Mouse (Mus musculus): ENCODE data around the gene Uts2r. TPM values are rescaled to one million over a fixed set of nuclear protein-coding genes. Genes with fewer than 3 reads are reported as not detected.
A peak's percentile ranks its signal among the peaks of the same experiment; 100 is the strongest.

The Uts2r gene
- polyA plus RNA-seq, 1 experiment from 2014 or later: 0.10 TPM

- ATAC-seq (ENCODE audit: low FRiP score, low read depth): no peak
- Histone ChIP-seq H3K4me2 (replicated peaks) (no peak overlapping the region), H3K4me1 (no peaks in the 10 kb centered on the region), H3K36me3 (no peaks in the 10 kb centered on the region), H3K9ac (replicated peaks) (no peak overlapping the region), H3K4me3 (no peak overlapping the region), H3K9me3 (no peaks in the 10 kb centered on the region), H3K27ac (replicated peaks) (no peak overlapping the region), H3K27me3 (no peaks in the 10 kb centered on the region)
- 74% methylated on average over 1 of the region's 1 CpGs for WGBS
Observed at GRCm38 (mm10) chr11:121129616-121130015, 30.5 kb upstream of the Uts2r start.

- Histone ChIP-seq H3K27me3 (no peaks in the 10 kb centered on the region), H3K4me1 (0 out of 2 replicates have a peak, but pooled peaks cover 2% of the 10 kb centered on the region), H3K27ac (replicated peaks) (no peak overlapping the region), H3K9me3 (no peaks in the 10 kb centered on the region), H3K4me3 (no peak overlapping the region), H3K36me3 (no peaks in the 10 kb centered on the region), H3K4me2 (replicated peaks) (no peak overlapping the region), H3K9ac (replicated peaks) (no peak overlapping the region)
- ATAC-seq (ENCODE audit: low FRiP score, low read depth): no peak
- 70% methylated on average over 1 of the region's 1 CpGs for WGBS
Observed at GRCm38 (mm10) chr11:121134600-121134999, 25.5 kb upstream of the Uts2r start.

DNA sequence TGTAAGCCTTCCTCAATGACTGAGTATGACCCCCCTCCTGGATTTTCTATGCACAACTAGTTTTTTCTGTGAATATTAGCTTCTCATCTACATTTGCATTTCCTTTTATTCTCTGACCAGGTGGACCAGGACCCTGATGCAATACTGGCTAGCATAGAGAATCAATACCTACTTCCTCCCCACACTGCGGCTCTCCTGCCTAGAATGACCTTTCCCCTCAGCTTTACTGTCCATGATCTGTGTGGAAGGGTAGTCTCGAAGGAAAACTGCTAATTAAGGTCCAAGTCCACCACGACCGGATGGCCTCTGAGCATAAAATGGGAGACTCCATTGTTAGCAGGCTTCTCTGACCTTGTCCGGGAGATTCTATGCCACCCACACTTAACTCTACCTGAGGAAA is 22.4 kb upstream of the Uts2r start:
- no peak for ATAC-seq (ENCODE audit: low FRiP score, low read depth)
- no peak overlapping the region for H3K27ac ChIP-seq (replicated peaks)
- H3K4me3 ChIP-seq: no peak overlapping the region
- no peaks in the 10 kb centered on the region for H3K9me3 ChIP-seq
- 88% methylated on average over 5 of the region's 5 CpGs for WGBS
- H3K27me3 ChIP-seq: no peaks in the 10 kb centered on the region
- H3K36me3 ChIP-seq: no peaks in the 10 kb centered on the region
- H3K9ac ChIP-seq (replicated peaks): no peak overlapping the region
- no peak overlapping the region for H3K4me2 ChIP-seq (replicated peaks)
- H3K4me1 ChIP-seq: 0 out of 2 replicates have a peak, but pooled peaks cover 2% of the 10 kb centered on the region

DNA sequence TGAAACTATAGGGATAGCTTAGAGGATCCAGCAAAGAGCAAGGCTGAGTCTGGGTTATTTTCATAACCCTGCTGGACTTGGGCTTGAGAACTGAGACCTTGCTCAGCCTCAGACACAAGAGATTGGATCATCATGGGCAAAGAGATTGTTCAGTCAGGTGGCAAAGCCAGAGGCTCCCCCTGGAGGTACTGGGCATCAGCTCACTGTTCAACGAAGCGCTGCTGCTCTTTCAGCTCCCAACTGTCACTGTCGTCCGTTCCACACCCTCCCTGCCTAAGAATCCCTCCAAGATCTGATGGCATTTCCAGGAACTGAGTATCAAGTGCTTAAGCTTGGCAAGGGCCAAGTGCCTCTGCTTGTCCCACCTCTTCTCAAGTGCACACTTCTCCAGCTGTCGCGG is 21.3 kb upstream of the Uts2r start:
- no peak for ATAC-seq (ENCODE audit: low FRiP score, low read depth)
- H3K27me3 ChIP-seq: no peaks in the 10 kb centered on the region
- no peaks in the 10 kb centered on the region for H3K36me3 ChIP-seq
- WGBS: 48% methylated on average over 6 of the region's 6 CpGs
- H3K27ac ChIP-seq (replicated peaks): no peak overlapping the region
- H3K4me3 ChIP-seq: no peak overlapping the region
- no peaks in the 10 kb centered on the region for H3K9me3 ChIP-seq
- no peak overlapping the region for H3K4me2 ChIP-seq (replicated peaks)
- no peak overlapping the region for H3K9ac ChIP-seq (replicated peaks)
- 0 out of 2 replicates have a peak, but pooled peaks cover 4% of the 10 kb centered on the region for H3K4me1 ChIP-seq

- Histone ChIP-seq H3K4me1 (0 out of 2 replicates have a peak, but pooled peaks cover 2% of the 10 kb centered on the region), H3K9ac (replicated peaks) (no peak overlapping the region), H3K4me2 (replicated peaks) (no peak overlapping the region), H3K27ac (replicated peaks) (no peak overlapping the region), H3K9me3 (no peaks in the 10 kb centered on the region), H3K27me3 (no peaks in the 10 kb centered on the region), H3K36me3 (no peaks in the 10 kb centered on the region), H3K4me3 (no peak overlapping the region)
- no peak for ATAC-seq (ENCODE audit: low FRiP score, low read depth)
- 80% methylated on average over 9 of the region's 9 CpGs for WGBS
Observed at GRCm38 (mm10) chr11:121143325-121144015, 16.6 kb upstream of the Uts2r start.

GRCm38 (mm10) chr11:121145865-121146264 is 14.2 kb upstream of the Uts2r start, which contains the start of gene Tex19.1:
TSS of gene Tex19.1 (plus strand) at chr11:121146143.
- H3K4me2 ChIP-seq (replicated peaks): no peak within 1 kb of the TSS
- H3K27me3 ChIP-seq: no peaks in the 10 kb centered on the region; the same call in 1 of the 2 replicates
- no peak for ATAC-seq (ENCODE audit: low FRiP score, low read depth)
- no peaks in the 10 kb centered on the region for H3K36me3 ChIP-seq
- WGBS: 88% methylated on average over 22 of the region's 22 CpGs
- no peak within 1 kb of the TSS for H3K27ac ChIP-seq (replicated peaks)
- H3K9me3 ChIP-seq: no peaks in the 10 kb centered on the region
- H3K4me1 ChIP-seq: 0 out of 2 replicates have a peak, but pooled peaks cover 2% of the 10 kb centered on the region
- no peak within 1 kb of the TSS for H3K4me3 ChIP-seq
- H3K9ac ChIP-seq (replicated peaks): no peak within 1 kb of the TSS

DNA sequence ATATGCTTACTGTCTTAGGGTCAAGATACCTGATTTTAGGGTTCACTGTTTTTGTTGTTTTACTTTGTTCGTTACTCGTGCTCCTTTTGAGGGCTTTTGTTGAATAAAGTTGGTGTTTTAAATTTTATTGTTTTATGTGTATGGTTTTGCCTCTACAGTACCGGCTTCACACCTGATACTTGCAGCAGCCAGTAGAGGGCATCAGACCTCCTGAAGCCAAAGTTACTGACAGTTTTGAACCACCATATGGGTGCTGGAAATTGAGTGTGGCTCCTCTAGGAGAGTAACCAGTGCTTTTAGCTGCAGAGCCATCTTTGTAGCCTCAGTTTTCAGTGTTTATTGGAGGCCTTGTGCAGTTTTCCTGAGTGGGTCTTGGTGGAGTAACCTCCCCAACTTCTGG is 11.9 kb upstream of the Uts2r start:
- Histone ChIP-seq H3K27ac (replicated peaks) (no peak overlapping the region), H3K4me3 (no peak overlapping the region), H3K27me3 (no peaks in the 10 kb centered on the region; the same call in 1 of the 2 replicates), H3K36me3 (no peaks in the 10 kb centered on the region), H3K4me1 (0 out of 2 replicates have a peak, but pooled peaks cover 2% of the 10 kb centered on the region), H3K4me2 (replicated peaks) (no peak overlapping the region), H3K9ac (replicated peaks) (no peak overlapping the region), H3K9me3 (no peaks in the 10 kb centered on the region)
- no peak for ATAC-seq (ENCODE audit: low FRiP score, low read depth)
- 84% methylated on average over 3 of the region's 3 CpGs for WGBS

DNA sequence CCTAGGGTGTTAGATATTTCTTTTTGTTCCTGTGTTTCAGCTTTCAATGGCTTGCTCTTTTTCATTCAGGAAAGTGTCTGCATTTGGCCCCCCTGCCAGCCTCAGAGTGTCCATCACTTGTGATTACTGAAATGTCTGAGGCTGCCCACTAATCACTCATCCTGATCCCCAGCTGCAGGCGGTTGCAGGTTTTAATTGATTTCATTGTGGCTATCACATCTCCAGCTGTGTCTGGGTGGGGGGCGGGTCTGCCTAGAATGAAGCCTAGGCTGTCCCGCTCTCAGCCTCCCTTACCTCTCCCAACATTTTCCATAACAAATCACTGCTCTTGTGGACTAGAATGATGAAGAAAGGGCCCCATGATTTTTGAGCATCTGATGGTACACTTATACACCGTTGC is 5.9 kb upstream of the Uts2r start:
- H3K9me3 ChIP-seq: no peaks in the 10 kb centered on the region
- H3K4me1 ChIP-seq: peaks cover 20% of the 10 kb centered on the region
- no peak overlapping the region for H3K27ac ChIP-seq (replicated peaks)
- no peak overlapping the region for H3K4me2 ChIP-seq (replicated peaks)
- H3K9ac ChIP-seq (replicated peaks): no peak overlapping the region
- 10% methylated on average over 4 of the region's 4 CpGs for WGBS
- H3K27me3 ChIP-seq: peaks cover 36% of the 10 kb centered on the region
- H3K4me3 ChIP-seq: no peak overlapping the region
- H3K36me3 ChIP-seq: no peaks in the 10 kb centered on the region
- ATAC-seq (ENCODE audit: low FRiP score, low read depth): no peak

GRCm38 (mm10) chr11:121156411-121156891 is 3.6 kb upstream of the Uts2r start:
- Histone ChIP-seq H3K27ac (replicated peaks) (no peak overlapping the region), H3K9me3 (no peaks in the 10 kb centered on the region), H3K4me2 (replicated peaks) (peak overlapping the region; percentile 60), H3K9ac (replicated peaks) (peak overlapping the region; percentile 34; the same call in 1 of the 2 replicates), H3K27me3 (peaks cover 39% of the 10 kb centered on the region), H3K4me3 (peak overlapping the region; percentile 40), H3K36me3 (no peaks in the 10 kb centered on the region), H3K4me1 (peaks cover 20% of the 10 kb centered on the region)
- WGBS: 2% methylated on average over 45 of the region's 45 CpGs
- ATAC-seq (ENCODE audit: low FRiP score, low read depth): no peak

DNA sequence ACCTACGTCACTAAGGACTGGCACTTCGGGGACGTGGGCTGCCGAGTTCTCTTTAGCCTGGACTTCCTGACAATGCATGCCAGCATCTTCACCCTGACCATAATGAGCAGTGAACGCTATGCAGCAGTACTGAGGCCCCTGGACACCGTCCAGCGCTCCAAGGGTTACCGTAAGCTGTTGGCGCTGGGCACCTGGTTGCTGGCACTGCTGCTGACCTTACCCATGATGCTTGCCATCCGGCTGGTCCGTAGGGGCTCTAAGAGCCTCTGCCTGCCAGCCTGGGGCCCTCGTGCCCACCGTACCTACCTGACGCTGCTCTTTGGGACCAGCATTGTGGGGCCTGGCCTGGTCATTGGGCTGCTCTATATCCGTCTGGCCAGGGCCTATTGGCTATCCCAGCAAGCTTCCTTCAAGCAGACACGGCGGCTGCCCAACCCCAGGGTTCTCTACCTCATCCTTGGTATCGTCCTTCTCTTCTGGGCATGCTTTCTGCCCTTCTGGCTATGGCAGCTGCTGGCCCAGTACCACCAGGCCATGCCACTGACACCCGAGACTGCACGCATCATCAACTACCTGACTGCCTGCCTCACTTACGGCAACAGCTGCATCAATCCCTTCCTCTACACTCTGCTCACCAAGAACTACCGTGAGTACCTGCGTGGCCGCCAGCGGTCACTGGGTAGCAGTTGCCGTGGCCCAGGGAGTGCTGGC is 720 bp downstream of the Uts2r start:
- peaks cover 27% of the 10 kb centered on the region for H3K27me3 ChIP-seq
- no peak overlapping the region for H3K4me2 ChIP-seq (replicated peaks)
- H3K36me3 ChIP-seq: no peaks in the 10 kb centered on the region
- H3K4me1 ChIP-seq: peaks cover 10% of the 10 kb centered on the region
- no peak overlapping the region for H3K27ac ChIP-seq (replicated peaks)
- H3K4me3 ChIP-seq: no peak overlapping the region
- no peaks in the 10 kb centered on the region for H3K9me3 ChIP-seq
- 92% methylated on average over 26 of the region's 26 CpGs for WGBS
- H3K9ac ChIP-seq (replicated peaks): no peak overlapping the region
- no peak for ATAC-seq (ENCODE audit: low FRiP score, low read depth)

GRCm38 (mm10) chr11:121163751-121164150 is 3.7 kb downstream of the Uts2r start:
- no peak for ATAC-seq (ENCODE audit: low FRiP score, low read depth)
- no peak overlapping the region for H3K27ac ChIP-seq (replicated peaks)
- H3K27me3 ChIP-seq: 0 out of 2 replicates have a peak, but pooled peaks cover 3% of the 10 kb centered on the region
- H3K4me1 ChIP-seq: no peaks in the 10 kb centered on the region
- H3K4me2 ChIP-seq (replicated peaks): no peak overlapping the region
- H3K4me3 ChIP-seq: no peak overlapping the region
- no peaks in the 10 kb centered on the region for H3K9me3 ChIP-seq
- no peaks in the 10 kb centered on the region for H3K36me3 ChIP-seq
- WGBS: 89% methylated on average over 4 of the region's 4 CpGs
- no peak overlapping the region for H3K9ac ChIP-seq (replicated peaks)

- 76% methylated on average over 5 of the region's 5 CpGs for WGBS
- no peak overlapping the region for H3K27ac ChIP-seq (replicated peaks)
- H3K4me2 ChIP-seq (replicated peaks): no peak overlapping the region
Observed at GRCm38 (mm10) chr11:121173203-121173602, 13.1 kb downstream of the Uts2r start.

More at GRCm38 (mm10) chr11:121173203-121173602, 13.1 kb downstream of the Uts2r start:
- Histone ChIP-seq H3K9me3 (no peaks in the 10 kb centered on the region), H3K4me3 (no peak overlapping the region), H3K27me3 (no peaks in the 10 kb centered on the region), H3K4me1 (peaks cover 26% of the 10 kb centered on the region), H3K36me3 (no peaks in the 10 kb centered on the region), H3K9ac (replicated peaks) (no peak overlapping the region)
- no peak for ATAC-seq (ENCODE audit: low FRiP score, low read depth)
